Mouse (Mus musculus) cerebellum, adult 2 months (tissue): ENCODE measurements around the gene Speg. TPM values are rescaled to one million over a fixed set of nuclear protein-coding genes. Genes with fewer than 3 reads are reported as not detected.
A peak's percentile ranks its signal among the peaks of the same experiment; 100 is the strongest.

Experiments
- DNase-seq, 2 experiments: peaks; one replicate each; pipeline ENCODE4 v3.0.0; 2021
- H3K27ac ChIP-seq: fragments of 200-500 bp; 2 replicates; pipeline ENCODE4 v1.5.1; 2012; ENCODE audit warnings: low read length, control low read depth, inconsistent platforms; ENCODE audit not compliant: insufficient read depth
- H3K27me3 ChIP-seq: fragments of 200-500 bp; 2 replicates; pipeline ENCODE4 v1.6.1; 2012; ENCODE audit warnings: inconsistent platforms, mild to moderate bottlenecking, low read length, moderate library complexity; ENCODE audit not compliant: control insufficient read depth, insufficient read depth
- H3K4me1 ChIP-seq: fragments of 200-500 bp; 2 replicates; pipeline ENCODE4 v1.6.1; 2011; ENCODE audit warnings: low read length; ENCODE audit not compliant: control insufficient read depth, insufficient read depth
- H3K4me3 ChIP-seq: fragments of 200-500 bp; replicated peaks from 2 replicates; pipeline ENCODE3; 2011; ENCODE audit warnings: mild to moderate bottlenecking, low read depth, low read length, control low read depth; ENCODE audit not compliant: insufficient read depth
- CTCF ChIP-seq: fragments of 200-500 bp; IDR thresholded peaks from 2 replicates; pipeline ENCODE4 v1.5.1; 2011; ENCODE audit warnings: low read depth, mild to moderate bottlenecking, control low read depth, low read length, moderate library complexity, borderline replicate concordance; ENCODE audit not compliant: insufficient read depth
- POLR2A ChIP-seq: fragments of 200-500 bp; IDR thresholded peaks from 2 replicates; pipeline ENCODE4 v1.6.1; 2011; ENCODE audit warnings: low read length, control low read depth, borderline replicate concordance; ENCODE audit not compliant: insufficient read depth
- WGBS: fragments of 180-500 bp; shearing (Covaris S2); methylation state at CpG from one replicate; pipeline ENCODE4 v1.1.7; 2018; 5-methylcytosine and 5-hydroxymethylcytosine counted together
- polyA plus RNA-seq: library from polyadenylated mRNA; depleted of rRNA; stranded (reverse); fragments of >200 nt; gene quantifications from 2 replicates; pipeline ENCODE4 v1.2.3, GENCODE M21; 2012

Speg gene
- polyA plus RNA-seq, 1 experiment: 122 TPM

GRCm38 (mm10) chr1:75360112-75361031 lies 14.7 kb upstream of the Speg start, which contains the start of gene Des:
Des (plus strand) TSS chr1:75360329.
- H3K4me1 ChIP-seq: peaks cover 20% of the 10 kb centered on the region
- H3K4me3 ChIP-seq: peak within 1 kb of the TSS; percentile 36
- H3K27ac ChIP-seq: no peak within 1 kb of the TSS
- no peak for TF ChIP-seq CTCF
- no peak for TF ChIP-seq POLR2A
- no peaks in the 10 kb centered on the region for H3K27me3 ChIP-seq
- peak in 1 of 2 experiments; percentile 43 for DNase-seq
- 26% methylated on average over 80 of the region's 80 CpGs for WGBS

DNA sequence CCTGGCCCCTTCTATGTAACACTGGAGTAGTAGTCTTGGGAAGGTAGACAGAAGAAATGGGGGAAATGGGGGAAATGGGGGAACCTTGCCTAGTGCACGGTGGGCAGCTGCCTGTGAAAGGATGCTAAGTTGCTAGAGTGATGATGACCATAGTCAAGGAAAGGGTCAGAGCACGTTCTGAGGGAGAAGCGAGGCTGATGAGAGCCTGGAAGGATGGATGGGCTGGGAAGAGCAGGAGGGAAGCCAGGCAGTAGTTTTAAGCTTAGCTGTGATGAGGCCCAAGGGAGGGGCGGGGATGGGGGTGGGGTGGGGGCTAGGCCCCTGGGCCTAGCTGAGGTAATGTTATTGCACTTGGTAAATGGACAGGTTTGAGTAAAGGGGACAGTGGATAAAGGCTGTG lies 14.0 kb upstream of the Speg start:
- no peak for DNase-seq
- Histone ChIP-seq H3K4me1 (peaks cover 25% of the 10 kb centered on the region), H3K27me3 (no peaks in the 10 kb centered on the region), H3K4me3 (no peak overlapping the region), H3K27ac (no peak overlapping the region)
- 82% methylated on average over 4 of the region's 4 CpGs for WGBS
- TF ChIP-seq POLR2A: no peak
- no peak for TF ChIP-seq CTCF

DNA sequence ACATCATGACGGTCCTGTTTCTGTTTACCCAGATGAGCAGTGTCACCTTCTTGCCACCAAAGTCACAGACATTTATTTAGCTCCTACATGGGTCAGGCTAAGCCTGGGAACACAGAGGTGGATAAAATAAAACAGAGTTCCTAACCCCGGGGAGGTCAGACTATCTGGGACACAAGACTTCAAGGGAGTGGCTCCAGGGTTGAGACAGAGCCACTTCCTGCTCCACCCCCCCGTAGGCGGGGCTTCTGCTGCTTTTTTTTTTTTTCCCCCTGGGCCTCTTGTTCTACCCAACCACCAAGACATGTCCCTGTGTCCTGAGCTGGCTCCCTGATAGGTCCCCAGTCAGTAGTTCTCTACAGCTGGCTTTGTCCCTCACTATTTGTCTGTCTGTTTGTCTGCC lies 13.3 kb upstream of the Speg start:
- DNase-seq: no peak
- H3K4me3 ChIP-seq: no peak overlapping the region
- H3K27me3 ChIP-seq: no peaks in the 10 kb centered on the region
- 53% methylated on average over 4 of the region's 4 CpGs for WGBS
- TF ChIP-seq POLR2A (no peak), CTCF (no peak)
- H3K27ac ChIP-seq: no peak overlapping the region
- H3K4me1 ChIP-seq: peaks cover 30% of the 10 kb centered on the region

GRCm38 (mm10) chr1:75363868-75364267 lies 11.2 kb upstream of the Speg start:
- Histone ChIP-seq H3K27ac (no peak overlapping the region), H3K4me1 (peaks cover 33% of the 10 kb centered on the region), H3K27me3 (no peaks in the 10 kb centered on the region), H3K4me3 (no peak overlapping the region)
- TF ChIP-seq POLR2A: no peak
- no peak for TF ChIP-seq CTCF
- WGBS: 86% methylated on average over 3 of the region's 3 CpGs
- no peak for DNase-seq

DNA sequence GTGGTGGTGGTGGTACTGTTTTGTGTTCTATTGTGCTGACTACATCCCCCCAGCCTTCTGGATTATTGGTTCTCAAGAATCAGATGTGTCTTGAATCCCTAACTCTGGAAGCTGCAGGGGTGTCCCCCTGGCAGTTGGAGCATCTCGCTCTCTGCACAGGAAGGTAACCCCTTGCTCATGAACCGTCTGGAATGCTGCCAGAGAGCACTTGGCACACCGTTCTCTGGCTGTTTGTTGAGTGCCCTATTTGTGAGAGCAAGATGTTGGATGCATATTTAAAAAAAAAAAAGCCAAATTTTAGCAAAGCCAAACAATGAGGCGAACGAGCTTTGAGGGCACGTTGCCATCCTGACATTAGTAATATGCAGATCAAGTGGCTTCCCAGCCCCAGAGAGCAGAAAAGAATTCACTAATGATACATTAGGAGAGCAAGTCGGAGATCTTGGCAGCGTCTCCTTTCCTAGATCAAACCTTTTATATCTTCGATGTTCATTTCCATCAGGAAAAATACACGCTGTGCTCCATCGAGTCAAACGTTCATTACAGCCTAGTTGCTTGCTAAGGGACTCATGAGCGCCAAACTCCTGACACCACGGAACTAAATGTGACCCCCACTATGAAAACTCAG lies 9.5 kb upstream of the Speg start:
- Histone ChIP-seq H3K4me1 (peaks cover 41% of the 10 kb centered on the region), H3K4me3 (no peak overlapping the region), H3K27me3 (no peaks in the 10 kb centered on the region), H3K27ac (no peak overlapping the region)
- no peak for TF ChIP-seq POLR2A
- no peak for TF ChIP-seq CTCF
- peak; percentile 72 to 73 for DNase-seq
- WGBS: 17% methylated on average over 14 of the region's 14 CpGs

DNA sequence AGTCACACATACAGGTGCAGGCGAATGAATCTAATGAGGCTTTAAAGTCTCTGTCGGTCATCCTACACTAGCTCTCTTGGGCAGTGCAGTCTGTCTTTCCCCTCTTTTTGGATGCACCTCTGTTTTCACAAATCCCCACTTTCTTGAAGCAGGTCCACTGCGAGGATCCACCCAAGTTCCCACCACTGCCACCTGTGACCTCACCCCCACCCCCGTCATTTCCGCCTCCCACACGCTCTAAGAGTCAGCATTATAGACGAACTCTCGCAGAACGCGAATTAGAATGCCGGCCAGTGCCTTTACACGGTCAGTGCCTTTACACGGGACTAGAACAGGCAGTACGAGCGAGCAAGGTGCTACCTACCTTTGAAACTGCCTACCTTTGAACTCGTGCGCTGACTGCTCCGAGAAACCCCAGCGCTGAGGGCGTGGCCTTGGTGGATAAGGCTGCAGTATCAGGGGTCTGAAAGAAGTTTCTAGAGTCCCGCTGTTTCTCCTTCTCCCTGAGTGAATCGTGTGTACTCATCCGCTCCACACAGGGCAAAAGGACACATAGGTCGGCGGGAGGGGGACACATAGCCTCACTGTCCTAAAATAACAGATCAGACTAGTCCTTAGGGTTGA lies 5.6 kb upstream of the Speg start:
- Histone ChIP-seq H3K27me3 (no peaks in the 10 kb centered on the region), H3K4me1 (peaks cover 54% of the 10 kb centered on the region), H3K4me3 (peak overlapping the region; percentile 56), H3K27ac (peak overlapping the region; percentile 98)
- no peak for TF ChIP-seq CTCF
- TF ChIP-seq POLR2A: no peak; the same call in 1 of the 2 replicates
- DNase-seq: peak in 1 of 2 experiments; percentile 64
- WGBS: 20% methylated on average over 25 of the region's 25 CpGs

DNA sequence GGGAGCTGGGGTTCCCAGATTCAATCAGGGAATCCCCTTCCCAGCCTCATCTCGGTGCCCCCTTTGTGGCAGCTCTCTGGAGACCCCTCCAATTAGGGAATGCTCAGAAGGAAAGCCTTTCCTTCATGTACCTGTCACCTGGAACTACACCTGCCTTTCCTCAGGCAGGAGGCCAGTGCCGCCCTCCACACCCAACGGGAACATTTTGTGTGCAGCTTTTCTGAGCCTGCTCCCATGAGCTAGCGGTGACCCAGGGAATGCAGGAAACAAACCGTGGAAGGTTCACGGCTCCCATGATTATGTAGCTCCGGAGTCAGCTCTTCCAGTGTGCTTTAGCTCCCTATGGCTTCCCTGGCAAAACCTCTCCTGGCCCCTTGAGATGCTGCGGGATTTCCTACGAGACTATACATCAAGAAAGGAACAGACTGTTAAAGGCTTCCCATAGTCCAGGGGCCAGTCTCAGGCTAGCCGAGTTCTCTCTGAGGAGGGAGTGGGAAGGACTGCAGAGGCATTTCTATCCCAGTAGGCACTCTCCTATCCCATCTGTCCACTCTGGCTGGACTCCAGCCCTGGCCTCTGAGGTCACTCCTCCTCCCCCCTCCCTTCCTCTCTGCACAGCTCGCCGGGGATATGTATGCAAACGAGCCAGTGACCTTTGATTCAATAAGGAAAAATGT lies 5.0 kb upstream of the Speg start:
- peak overlapping the region; percentile 98 for H3K27ac ChIP-seq
- no peaks in the 10 kb centered on the region for H3K27me3 ChIP-seq
- H3K4me1 ChIP-seq: peaks cover 52% of the 10 kb centered on the region
- TF ChIP-seq POLR2A: peak; percentile 66; the same call in 1 of the 2 replicates
- 0 out of 2 replicates have a peak, but pooled peaks have one; percentile 26 for TF ChIP-seq CTCF
- peak; percentile 99 for DNase-seq
- peak overlapping the region; percentile 56 for H3K4me3 ChIP-seq
- WGBS: 4% methylated on average over 13 of the region's 13 CpGs
